Mouse (Mus musculus): ENCODE measurements around the gene Ctsh.

DNA sequence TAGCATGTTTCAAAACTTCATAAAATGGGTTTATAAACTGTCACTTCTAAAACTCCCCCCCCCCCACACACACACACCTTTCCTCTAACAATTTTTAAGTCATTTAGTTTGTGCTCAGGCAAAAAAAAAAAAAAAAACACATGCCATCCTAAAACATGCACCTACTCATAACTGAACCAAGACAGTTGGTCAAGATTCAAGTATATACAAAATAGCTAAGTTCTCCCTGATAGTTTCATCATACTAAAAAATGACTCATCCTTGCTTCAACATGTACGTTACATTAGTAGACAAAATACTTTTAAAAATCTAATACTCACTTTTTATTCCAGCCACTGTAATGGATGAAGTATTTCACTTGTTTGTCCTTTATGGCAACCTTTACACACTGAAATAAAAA lies 53.0 kb downstream of the Ctsh start:
- no peak for TF ChIP-seq CTCF (IDR thresholded peaks at IDR 0.05; ENCODE audit: low read depth)
- no peak for TF ChIP-seq EP300 (IDR thresholded peaks at IDR 0.05; ENCODE audit: low read depth)

All from liver, embryonic 14.5 days (tissue).